Mouse (Mus musculus): ENCODE results near the gene Tlr7. TPM values are rescaled to one million over a fixed set of nuclear protein-coding genes. Genes with fewer than 3 reads are reported as not detected.

The Tlr7 gene
- total and polyA plus RNA-seq, 3 experiments: not detected

- no peak overlapping the region for H3K4me3 ChIP-seq (ENCODE audit: low read depth, low read length)
- H3K27me3 ChIP-seq (ENCODE audit: insufficient read depth, low read length): no peaks in the 10 kb centered on the region
- ATAC-seq (ENCODE audit: extremely low read depth, insufficient number of reproducible peaks, low FRiP score, poor library complexity, severe bottlenecking) (no peak), DNase-seq (ENCODE audit: low spot score) (no peak)
- TF ChIP-seq CTCF (IDR thresholded peaks at IDR 0.05; ENCODE audit: low read depth, low read length) (no peak), GATA2 (IDR thresholded peaks at IDR 0.05; ENCODE audit: borderline replicate concordance, low read depth, low read length) (no peak), GATA1 (IDR thresholded peaks at IDR 0.05; ENCODE audit: borderline replicate concordance, low read length) (no peak), POLR2AphosphoS5 (IDR thresholded peaks at IDR 0.05; ENCODE audit: insufficient replicate concordance, low read depth, low read length) (no peak), TAL1 (conservative IDR thresholded peaks at IDR 0.05; ENCODE audit: low read depth, low read length) (no peak)
- H3K9me3 ChIP-seq (replicated peaks): no peaks in the 10 kb centered on the region
- no peaks in the 10 kb centered on the region for H3K4me1 ChIP-seq (ENCODE audit: insufficient read depth, low read depth, low read length)
- H3K36me3 ChIP-seq (replicated peaks): peaks cover 22% of the 10 kb centered on the region
Measured at GRCm38 (mm10) chrX:167346440-167346839, 16.1 kb upstream of the Tlr7 start.

- no peak for DNase-seq (ENCODE audit: low spot score)
- Histone ChIP-seq H3K9me3 (replicated peaks) (no peaks in the 10 kb centered on the region), H3K36me3 (replicated peaks) (peaks cover 8% of the 10 kb centered on the region), H3K4me1 (ENCODE audit: insufficient read depth, low read depth, low read length) (no peaks in the 10 kb centered on the region), H3K4me3 (ENCODE audit: low read depth, low read length) (no peak overlapping the region), H3K27me3 (ENCODE audit: insufficient read depth, low read length) (no peaks in the 10 kb centered on the region)
- TF ChIP-seq GATA1 (IDR thresholded peaks at IDR 0.05; ENCODE audit: borderline replicate concordance, low read length) (no peak), CTCF (IDR thresholded peaks at IDR 0.05; ENCODE audit: low read depth, low read length) (no peak), POLR2AphosphoS5 (IDR thresholded peaks at IDR 0.05; ENCODE audit: insufficient replicate concordance, low read depth, low read length) (no peak), TAL1 (conservative IDR thresholded peaks at IDR 0.05; ENCODE audit: low read depth, low read length) (no peak), GATA2 (IDR thresholded peaks at IDR 0.05; ENCODE audit: borderline replicate concordance, low read depth, low read length) (no peak)
- ATAC-seq (ENCODE audit: extremely low read depth, insufficient number of reproducible peaks, low FRiP score, poor library complexity, severe bottlenecking): no peak
Measured at GRCm38 (mm10) chrX:167344356-167344755, 14.0 kb upstream of the Tlr7 start.

- Histone ChIP-seq H3K4me1 (ENCODE audit: insufficient read depth, low read depth, low read length) (no peaks in the 10 kb centered on the region), H3K27me3 (ENCODE audit: insufficient read depth, low read length) (no peaks in the 10 kb centered on the region), H3K4me3 (ENCODE audit: low read depth, low read length) (no peak overlapping the region), H3K36me3 (replicated peaks) (no peaks in the 10 kb centered on the region), H3K9me3 (replicated peaks) (no peaks in the 10 kb centered on the region)
- no peak for TF ChIP-seq CTCF (IDR thresholded peaks at IDR 0.05; ENCODE audit: low read depth, low read length)
- no peak for TF ChIP-seq TAL1 (conservative IDR thresholded peaks at IDR 0.05; ENCODE audit: low read depth, low read length)
- no peak for TF ChIP-seq GATA2 (IDR thresholded peaks at IDR 0.05; ENCODE audit: borderline replicate concordance, low read depth, low read length)
- TF ChIP-seq POLR2AphosphoS5 (IDR thresholded peaks at IDR 0.05; ENCODE audit: insufficient replicate concordance, low read depth, low read length): no peak
- no peak for TF ChIP-seq GATA1 (IDR thresholded peaks at IDR 0.05; ENCODE audit: borderline replicate concordance, low read length)
- DNase-seq (ENCODE audit: low spot score): no peak
- no peak for ATAC-seq (ENCODE audit: extremely low read depth, insufficient number of reproducible peaks, low FRiP score, poor library complexity, severe bottlenecking)
Measured at GRCm38 (mm10) chrX:167341811-167342210, 11.5 kb upstream of the Tlr7 start.

- DNase-seq (ENCODE audit: low spot score) (no peak), ATAC-seq (ENCODE audit: extremely low read depth, insufficient number of reproducible peaks, low FRiP score, poor library complexity, severe bottlenecking) (no peak)
- Histone ChIP-seq H3K4me3 (ENCODE audit: low read depth, low read length) (no peak overlapping the region), H3K4me1 (ENCODE audit: insufficient read depth, low read depth, low read length) (no peaks in the 10 kb centered on the region), H3K27me3 (ENCODE audit: insufficient read depth, low read length) (no peaks in the 10 kb centered on the region), H3K9me3 (replicated peaks) (no peaks in the 10 kb centered on the region), H3K36me3 (replicated peaks) (no peaks in the 10 kb centered on the region)
- TF ChIP-seq TAL1 (conservative IDR thresholded peaks at IDR 0.05; ENCODE audit: low read depth, low read length): no peak
- no peak for TF ChIP-seq CTCF (IDR thresholded peaks at IDR 0.05; ENCODE audit: low read depth, low read length)
- TF ChIP-seq POLR2AphosphoS5 (IDR thresholded peaks at IDR 0.05; ENCODE audit: insufficient replicate concordance, low read depth, low read length): no peak
- TF ChIP-seq GATA1 (IDR thresholded peaks at IDR 0.05; ENCODE audit: borderline replicate concordance, low read length): no peak
- TF ChIP-seq GATA2 (IDR thresholded peaks at IDR 0.05; ENCODE audit: borderline replicate concordance, low read depth, low read length): no peak
Measured at GRCm38 (mm10) chrX:167340190-167340589, 9.8 kb upstream of the Tlr7 start.

- DNase-seq (ENCODE audit: low spot score): no peak
- no peak for ATAC-seq (ENCODE audit: extremely low read depth, insufficient number of reproducible peaks, low FRiP score, poor library complexity, severe bottlenecking)
Measured at GRCm38 (mm10) chrX:167337990-167338389, 7.6 kb upstream of the Tlr7 start.

GRCm38 (mm10) chrX:167334571-167334970 is 4.2 kb upstream of the Tlr7 start:
- TF ChIP-seq POLR2AphosphoS5 (IDR thresholded peaks at IDR 0.05; ENCODE audit: insufficient replicate concordance, low read depth, low read length): no peak
- TF ChIP-seq CTCF (IDR thresholded peaks at IDR 0.05; ENCODE audit: low read depth, low read length): no peak
- no peak for TF ChIP-seq TAL1 (conservative IDR thresholded peaks at IDR 0.05; ENCODE audit: low read depth, low read length)
- TF ChIP-seq GATA2 (IDR thresholded peaks at IDR 0.05; ENCODE audit: borderline replicate concordance, low read depth, low read length): no peak
- no peak for TF ChIP-seq GATA1 (IDR thresholded peaks at IDR 0.05; ENCODE audit: borderline replicate concordance, low read length)
- ATAC-seq (ENCODE audit: extremely low read depth, insufficient number of reproducible peaks, low FRiP score, poor library complexity, severe bottlenecking) (no peak), DNase-seq (ENCODE audit: low spot score) (no peak)
- H3K36me3 ChIP-seq (replicated peaks): no peaks in the 10 kb centered on the region
- no peak overlapping the region for H3K4me3 ChIP-seq (ENCODE audit: low read depth, low read length)
- H3K9me3 ChIP-seq (replicated peaks): no peaks in the 10 kb centered on the region
- no peaks in the 10 kb centered on the region for H3K4me1 ChIP-seq (ENCODE audit: insufficient read depth, low read depth, low read length)
- H3K27me3 ChIP-seq (ENCODE audit: insufficient read depth, low read length): no peaks in the 10 kb centered on the region

More at GRCm38 (mm10) chrX:167337990-167338389, 7.6 kb upstream of the Tlr7 start:
- no peaks in the 10 kb centered on the region for H3K4me1 ChIP-seq (ENCODE audit: insufficient read depth, low read depth, low read length)
- no peaks in the 10 kb centered on the region for H3K9me3 ChIP-seq (replicated peaks)
- H3K27me3 ChIP-seq (ENCODE audit: insufficient read depth, low read length): no peaks in the 10 kb centered on the region
- H3K36me3 ChIP-seq (replicated peaks): no peaks in the 10 kb centered on the region
- no peak overlapping the region for H3K4me3 ChIP-seq (ENCODE audit: low read depth, low read length)
- TF ChIP-seq TAL1 (conservative IDR thresholded peaks at IDR 0.05; ENCODE audit: low read depth, low read length) (no peak), GATA1 (IDR thresholded peaks at IDR 0.05; ENCODE audit: borderline replicate concordance, low read length) (no peak), GATA2 (IDR thresholded peaks at IDR 0.05; ENCODE audit: borderline replicate concordance, low read depth, low read length) (no peak), CTCF (IDR thresholded peaks at IDR 0.05; ENCODE audit: low read depth, low read length) (no peak), POLR2AphosphoS5 (IDR thresholded peaks at IDR 0.05; ENCODE audit: insufficient replicate concordance, low read depth, low read length) (no peak)

Data from G1E (cell line).